7 mouse cellular contexts compared by ENCODE assay signal in genomic region chr5:113950786-113951692, GRCm38 (mm10). TPM values are rescaled to one million over a fixed set of nuclear protein-coding genes. Genes with fewer than 3 reads are reported as not detected.
A peak's percentile ranks its signal among the peaks of the same experiment; 100 is the strongest.
DNase-seq lines count a peak whose midpoint lies in the region; ATAC-seq lines count a peak whose summit lies in the region.

No protein-coding gene starts in this region.

- H3K36me3 ChIP-seq in lung, embryonic 15.5 days = peaks cover 79% of the 10 kb centered on the region
- H3K36me3 ChIP-seq in hindbrain, embryonic 14.5 days (replicated peaks; ENCODE audit: control insufficient read depth, insufficient read depth) = peaks cover 87% of the 10 kb centered on the region
- peaks cover 62% of the 10 kb centered on the region for H3K36me3 ChIP-seq in stomach, embryonic 14.5 days (ENCODE audit: control insufficient read depth, insufficient read depth, low read length)

- no peak for DNase-seq in lung, postnatal 14 days
- peak; percentile 84 to 91 for DNase-seq in cerebellum, postnatal 10 days
- DNase-seq in hindbrain, embryonic 14.5 days (ENCODE audit: low spot score) = no peak
- no peak for DNase-seq in embryo, embryonic 10.5 days (ENCODE audit: low spot score)
- no peak for DNase-seq in embryo, embryonic 11 days

- 0 out of 2 replicates have a peak, but pooled peaks have one; percentile 28 for ATAC-seq in lung, embryonic 15.5 days (ENCODE audit: borderline replicate concordance, extremely low read depth, low FRiP score, low TSS enrichment)
- no peak for ATAC-seq in hindbrain, embryonic 14.5 days (ENCODE audit: low FRiP score)
- ATAC-seq in stomach, embryonic 14.5 days (ENCODE audit: insufficient number of reproducible peaks, insufficient read depth, low FRiP score, low read depth) = peak; percentile 48; the same call in 1 of the 2 replicates

- H3K4me3 ChIP-seq in lung, embryonic 15.5 days = no peak overlapping the region
- no peak overlapping the region for H3K4me3 ChIP-seq in hindbrain, embryonic 14.5 days (replicated peaks; ENCODE audit: low read length)
- no peak overlapping the region for H3K4me3 ChIP-seq in stomach, embryonic 14.5 days (ENCODE audit: low read depth, low read length)

- peak overlapping the region; percentile 27 for H3K27ac ChIP-seq in lung, embryonic 15.5 days
- peak overlapping the region; percentile 21; the same call in 1 of the 2 replicates for H3K27ac ChIP-seq in hindbrain, embryonic 14.5 days
- H3K27ac ChIP-seq in stomach, embryonic 14.5 days (ENCODE audit: low read length) = no peak overlapping the region

- 0 out of 2 replicates have a peak, but pooled peaks cover 14% of the 10 kb centered on the region for H3K4me1 ChIP-seq in lung, embryonic 15.5 days
- no peaks in the 10 kb centered on the region for H3K4me1 ChIP-seq in hindbrain, embryonic 14.5 days (replicated peaks; ENCODE audit: control insufficient read depth, insufficient read depth, low read length)
- no peaks in the 10 kb centered on the region for H3K4me1 ChIP-seq in stomach, embryonic 14.5 days (ENCODE audit: control insufficient read depth, insufficient read depth, low read length)

- H3K9ac ChIP-seq in lung, embryonic 15.5 days = no peak overlapping the region
- no peak overlapping the region for H3K9ac ChIP-seq in hindbrain, embryonic 14.5 days
- no peak overlapping the region for H3K9ac ChIP-seq in stomach, embryonic 14.5 days (replicated peaks; ENCODE audit: low read depth, low read length)

- H3K27me3 ChIP-seq in lung, embryonic 15.5 days = no peaks in the 10 kb centered on the region
- no peaks in the 10 kb centered on the region for H3K27me3 ChIP-seq in hindbrain, embryonic 14.5 days (ENCODE audit: control insufficient read depth, insufficient read depth, low read length)
- no peaks in the 10 kb centered on the region for H3K27me3 ChIP-seq in stomach, embryonic 14.5 days (ENCODE audit: control insufficient read depth, insufficient read depth, low read length)

- H3K4me2 ChIP-seq in lung, embryonic 15.5 days = no peak overlapping the region
- no peak overlapping the region for H3K4me2 ChIP-seq in hindbrain, embryonic 14.5 days (replicated peaks)
- no peak overlapping the region for H3K4me2 ChIP-seq in stomach, embryonic 14.5 days (replicated peaks; ENCODE audit: low read depth, low read length)

- 73% methylated on average over 19 of the region's 19 CpGs for WGBS in lung, embryonic 15.5 days
- 72% methylated on average over 19 of the region's 19 CpGs for WGBS in hindbrain, embryonic 14.5 days
- 71% methylated on average over 19 of the region's 19 CpGs for WGBS in stomach, embryonic 14.5 days

- H3K9me3 ChIP-seq in lung, embryonic 15.5 days = no peaks in the 10 kb centered on the region
- H3K9me3 ChIP-seq in hindbrain, embryonic 14.5 days (ENCODE audit: control insufficient read depth, low read length) = no peaks in the 10 kb centered on the region
- no peaks in the 10 kb centered on the region for H3K9me3 ChIP-seq in stomach, embryonic 14.5 days (ENCODE audit: control insufficient read depth, low read depth, low read length)

RNA-seq across cellular contexts. Expression of gene Coro1c, which starts 42.5 kb away (rescaled TPM):
- polyA plus RNA-seq in lung, embryonic 15.5 days (2015; fragmentation: Nextera tagmentation; extraction: Ambion mirVana) = 143 and 144 TPM in 2 replicates
- 172 and 177 TPM in 2 replicates for polyA plus RNA-seq in hindbrain, embryonic 14.5 days (2014; fragmentation: Nextera tagmentation; extraction: Ambion mirVana)
- 131 and 145 TPM in 2 replicates for polyA plus RNA-seq in stomach, embryonic 14.5 days (2014; fragmentation: Nextera tagmentation; extraction: Ambion mirVana)

RNA-seq across cellular contexts. Expression of gene Ssh1, which starts 42.7 kb away (rescaled TPM):
- polyA plus RNA-seq in lung, embryonic 15.5 days (2015; fragmentation: Nextera tagmentation; extraction: Ambion mirVana) = 15.7 and 16.6 TPM in 2 replicates
- 17.8 and 19.4 TPM in 2 replicates for polyA plus RNA-seq in hindbrain, embryonic 14.5 days (2014; fragmentation: Nextera tagmentation; extraction: Ambion mirVana)
- 22.2 and 25.0 TPM in 2 replicates for polyA plus RNA-seq in stomach, embryonic 14.5 days (2014; fragmentation: Nextera tagmentation; extraction: Ambion mirVana)

RNA-seq across cellular contexts. Expression of gene Dao, which starts 52.5 kb away (rescaled TPM):
- polyA plus RNA-seq in lung, embryonic 15.5 days (2015; fragmentation: Nextera tagmentation; extraction: Ambion mirVana) = not detected in 2 replicates
- not detected in 2 replicates for polyA plus RNA-seq in hindbrain, embryonic 14.5 days (2014; fragmentation: Nextera tagmentation; extraction: Ambion mirVana)
- 0.16 and 0.17 TPM in 2 replicates for polyA plus RNA-seq in stomach, embryonic 14.5 days (2014; fragmentation: Nextera tagmentation; extraction: Ambion mirVana)

Comparison
In these comparisons a context has a peak if more than half of its experiments do, and no peak if none do; other contexts are left out.
1. DNase-seq: peak in cerebellum, postnatal 10 days (2 of 2); none in lung, postnatal 14 days (single experiment), hindbrain, embryonic 14.5 days (single experiment), embryo, embryonic 10.5 days (single experiment) and embryo, embryonic 11 days (single experiment).